Mouse (Mus musculus): Measurements from ENCODE around the gene Hexim1. TPM values are rescaled to one million over a fixed set of nuclear protein-coding genes. Genes with fewer than 3 reads are reported as not detected.

Hexim1 gene
- total and polyA plus RNA-seq, 2 experiments = 10.2 to 12.1 TPM

- no peaks in the 10 kb centered on the region for H3K79me2 ChIP-seq (ENCODE audit: control insufficient read depth, insufficient read depth, low read length)
- H3K36me3 ChIP-seq (ENCODE audit: control insufficient read depth, insufficient read depth, low read length) = no peaks in the 10 kb centered on the region
- WGBS = 81% methylated on average over 20 of the region's 20 CpGs
- DNase-seq (ENCODE audit: extremely low read depth, low read depth, low spot score) = no peak
- TF ChIP-seq POLR2A (IDR thresholded peaks at IDR 0.05; ENCODE audit: extremely low read depth, insufficient read depth, low read length) = no peak
- TF ChIP-seq CTCF (IDR thresholded peaks at IDR 0.05; ENCODE audit: low read depth, low read length) = no peak
- H3K4me3 ChIP-seq (ENCODE audit: insufficient read depth, low read depth, low read length) = no peak overlapping the region
- H3K4me1 ChIP-seq (ENCODE audit: control insufficient read depth, insufficient read depth, low read length) = no peaks in the 10 kb centered on the region
- no peaks in the 10 kb centered on the region for H3K27me3 ChIP-seq (ENCODE audit: control insufficient read depth, insufficient read depth, low read length)
- H3K9ac ChIP-seq (ENCODE audit: low read depth, low read length) = no peak overlapping the region
- H3K27ac ChIP-seq (replicated peaks; ENCODE audit: insufficient read depth, low read depth, low read length) = no peak overlapping the region
Measured at GRCm38 (mm10) chr11:103093862-103094833, 21.9 kb upstream of the Hexim1 start.

DNA sequence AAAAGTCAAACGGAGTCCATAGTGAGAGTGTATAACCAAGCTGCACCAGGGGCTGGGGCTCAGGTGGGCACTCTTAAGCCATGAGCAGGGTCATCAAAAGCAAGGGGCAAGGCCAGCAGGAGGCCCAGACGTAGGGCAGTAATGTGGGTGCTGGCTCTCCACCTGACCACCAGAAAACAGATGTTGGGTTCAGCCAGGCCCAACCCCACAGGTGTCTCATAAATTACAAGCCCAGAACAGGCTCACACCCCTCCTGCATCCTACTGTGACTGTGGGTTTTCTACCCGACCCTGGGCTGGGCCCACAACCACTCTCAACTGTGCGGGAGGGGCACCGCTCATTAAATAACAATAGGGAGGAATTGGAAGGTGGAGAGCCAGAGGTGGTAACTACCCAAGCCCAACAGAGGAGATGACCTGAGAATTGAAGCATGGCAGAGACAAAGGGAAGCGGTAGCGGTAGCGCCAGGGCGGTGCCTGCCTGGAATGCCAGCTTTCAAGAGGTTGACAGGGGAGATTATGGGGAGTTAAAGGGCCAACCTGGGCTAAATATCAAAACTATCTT is 20.8 kb upstream of the Hexim1 start:
- Histone ChIP-seq H3K4me3 (ENCODE audit: insufficient read depth, low read depth, low read length) (no peak overlapping the region), H3K4me1 (ENCODE audit: control insufficient read depth, insufficient read depth, low read length) (no peaks in the 10 kb centered on the region), H3K27me3 (ENCODE audit: control insufficient read depth, insufficient read depth, low read length) (no peaks in the 10 kb centered on the region), H3K27ac (replicated peaks; ENCODE audit: insufficient read depth, low read depth, low read length) (no peak overlapping the region), H3K36me3 (ENCODE audit: control insufficient read depth, insufficient read depth, low read length) (no peaks in the 10 kb centered on the region), H3K79me2 (ENCODE audit: control insufficient read depth, insufficient read depth, low read length) (no peaks in the 10 kb centered on the region), H3K9ac (ENCODE audit: low read depth, low read length) (no peak overlapping the region)
- no peak for TF ChIP-seq POLR2A (IDR thresholded peaks at IDR 0.05; ENCODE audit: extremely low read depth, insufficient read depth, low read length)
- no peak for TF ChIP-seq CTCF (IDR thresholded peaks at IDR 0.05; ENCODE audit: low read depth, low read length)
- no peak for DNase-seq (ENCODE audit: extremely low read depth, low read depth, low spot score)
- WGBS = 91% methylated on average over 9 of the region's 9 CpGs

DNA sequence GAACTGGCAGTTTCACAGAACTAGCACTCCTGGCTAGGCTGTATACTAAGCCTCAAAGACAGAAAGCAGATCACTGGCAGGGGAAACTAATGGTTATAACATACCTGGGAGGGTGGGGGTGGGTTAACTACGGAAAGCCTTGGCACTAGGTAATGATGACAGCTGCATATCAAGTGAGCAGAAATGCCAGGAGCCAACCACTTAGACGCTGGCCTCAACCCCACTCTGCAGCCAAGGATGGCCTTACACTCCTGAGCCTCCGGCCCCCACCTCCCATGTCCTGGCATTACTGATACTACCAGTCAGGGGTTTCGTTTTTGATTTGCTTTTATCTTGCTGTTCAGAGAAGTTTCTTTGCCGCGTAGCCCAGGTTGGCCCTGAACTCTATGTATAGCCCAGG is 20.2 kb upstream of the Hexim1 start:
- no peaks in the 10 kb centered on the region for H3K79me2 ChIP-seq (ENCODE audit: control insufficient read depth, insufficient read depth, low read length)
- H3K9ac ChIP-seq (ENCODE audit: low read depth, low read length) = no peak overlapping the region
- TF ChIP-seq POLR2A (IDR thresholded peaks at IDR 0.05; ENCODE audit: extremely low read depth, insufficient read depth, low read length) (no peak), CTCF (IDR thresholded peaks at IDR 0.05; ENCODE audit: low read depth, low read length) (no peak)
- no peaks in the 10 kb centered on the region for H3K36me3 ChIP-seq (ENCODE audit: control insufficient read depth, insufficient read depth, low read length)
- no peaks in the 10 kb centered on the region for H3K4me1 ChIP-seq (ENCODE audit: control insufficient read depth, insufficient read depth, low read length)
- H3K27ac ChIP-seq (replicated peaks; ENCODE audit: insufficient read depth, low read depth, low read length) = no peak overlapping the region
- 93% methylated on average over 6 of the region's 6 CpGs for WGBS
- no peak overlapping the region for H3K4me3 ChIP-seq (ENCODE audit: insufficient read depth, low read depth, low read length)
- no peaks in the 10 kb centered on the region for H3K27me3 ChIP-seq (ENCODE audit: control insufficient read depth, insufficient read depth, low read length)
- no peak for DNase-seq (ENCODE audit: extremely low read depth, low read depth, low spot score)

DNA sequence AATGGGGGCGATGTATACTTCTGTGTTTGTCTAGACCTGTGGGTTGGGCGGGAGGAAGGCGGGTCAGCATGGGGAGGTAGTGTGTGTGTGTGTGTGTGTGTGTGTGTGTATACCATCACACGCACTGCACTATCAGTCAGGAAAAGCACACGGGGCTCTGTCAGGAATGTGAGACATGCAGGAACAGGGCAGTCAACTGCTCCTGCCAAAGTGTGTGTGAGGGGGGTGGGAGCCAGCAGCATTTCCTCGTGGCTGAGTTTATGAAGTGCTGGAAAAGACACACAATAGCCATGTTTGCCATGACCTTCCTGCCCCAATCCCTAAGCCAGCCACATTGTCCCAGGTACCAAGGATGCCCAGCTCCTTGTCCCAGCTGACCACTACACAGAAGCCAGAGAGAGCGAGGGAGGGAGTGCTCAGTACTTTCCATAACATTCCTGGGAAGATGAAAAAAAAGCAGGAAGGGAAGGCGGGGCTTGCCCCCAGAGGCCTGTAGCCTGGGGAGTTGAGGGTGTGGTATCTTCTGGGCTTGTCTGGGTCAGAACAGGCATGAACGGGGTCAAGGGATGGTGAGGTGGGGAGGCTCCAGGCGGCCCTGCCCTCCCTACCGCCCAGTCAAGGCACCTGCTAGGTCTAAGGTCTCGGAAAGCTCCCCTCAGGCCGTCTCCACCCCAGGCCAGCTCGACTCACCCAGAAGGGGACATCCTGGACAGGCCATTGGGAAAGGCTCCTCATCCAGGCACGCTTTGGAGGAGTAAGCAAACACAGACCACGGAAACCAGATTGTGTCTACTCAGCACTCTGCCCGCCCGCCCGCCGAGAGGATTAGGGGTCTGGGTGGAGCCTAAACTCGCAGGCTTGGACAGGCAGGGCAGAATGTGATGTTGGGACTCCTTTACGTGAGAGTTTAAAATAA is 18.8 kb upstream of the Hexim1 start:
- Histone ChIP-seq H3K4me3 (ENCODE audit: insufficient read depth, low read depth, low read length) (no peak overlapping the region), H3K4me1 (ENCODE audit: control insufficient read depth, insufficient read depth, low read length) (peaks cover 3% of the 10 kb centered on the region; the same call in 1 of the 2 replicates), H3K79me2 (ENCODE audit: control insufficient read depth, insufficient read depth, low read length) (no peaks in the 10 kb centered on the region), H3K27ac (replicated peaks; ENCODE audit: insufficient read depth, low read depth, low read length) (0 out of 2 replicates have a peak overlapping the region, but pooled peaks have one; percentile 22), H3K36me3 (ENCODE audit: control insufficient read depth, insufficient read depth, low read length) (no peaks in the 10 kb centered on the region), H3K27me3 (ENCODE audit: control insufficient read depth, insufficient read depth, low read length) (0 out of 2 replicates have a peak, but pooled peaks cover 3% of the 10 kb centered on the region), H3K9ac (ENCODE audit: low read depth, low read length) (no peak overlapping the region)
- no peak for DNase-seq (ENCODE audit: extremely low read depth, low read depth, low spot score)
- TF ChIP-seq POLR2A (IDR thresholded peaks at IDR 0.05; ENCODE audit: extremely low read depth, insufficient read depth, low read length) (no peak), CTCF (IDR thresholded peaks at IDR 0.05; ENCODE audit: low read depth, low read length) (no peak)
- WGBS = 39% methylated on average over 22 of the region's 22 CpGs

GRCm38 (mm10) chr11:103098531-103099190 is 17.4 kb upstream of the Hexim1 start:
- no peak overlapping the region for H3K27ac ChIP-seq (replicated peaks; ENCODE audit: insufficient read depth, low read depth, low read length)
- peaks cover 4% of the 10 kb centered on the region; the same call in 1 of the 2 replicates for H3K79me2 ChIP-seq (ENCODE audit: control insufficient read depth, insufficient read depth, low read length)
- peaks cover 4% of the 10 kb centered on the region; the same call in 1 of the 2 replicates for H3K4me1 ChIP-seq (ENCODE audit: control insufficient read depth, insufficient read depth, low read length)
- TF ChIP-seq CTCF (IDR thresholded peaks at IDR 0.05; ENCODE audit: low read depth, low read length) (no peak), POLR2A (IDR thresholded peaks at IDR 0.05; ENCODE audit: extremely low read depth, insufficient read depth, low read length) (no peak)
- WGBS = 79% methylated on average over 11 of the region's 11 CpGs
- H3K4me3 ChIP-seq (ENCODE audit: insufficient read depth, low read depth, low read length) = no peak overlapping the region
- no peak overlapping the region for H3K9ac ChIP-seq (ENCODE audit: low read depth, low read length)
- 0 out of 2 replicates have a peak, but pooled peaks cover 3% of the 10 kb centered on the region for H3K27me3 ChIP-seq (ENCODE audit: control insufficient read depth, insufficient read depth, low read length)
- H3K36me3 ChIP-seq (ENCODE audit: control insufficient read depth, insufficient read depth, low read length) = no peaks in the 10 kb centered on the region
- DNase-seq (ENCODE audit: extremely low read depth, low read depth, low spot score) = no peak
